Mouse (Mus musculus) liver, adult 2 months (tissue): ENCODE measurements around the gene Rpl35a. TPM values are rescaled to one million over a fixed set of nuclear protein-coding genes. Genes with fewer than 3 reads are reported as not detected.

Source experiments
- DNase-seq: peaks from one replicate; pipeline ENCODE4 v3.0.0-alpha.2; 2011; ENCODE audit warnings: low read depth, low spot score; ENCODE audit errors: extremely low read depth
- H3K27ac ChIP-seq: fragments of 200-500 bp; replicated peaks from 2 replicates; pipeline ENCODE4 v1.5.1; 2012; ENCODE audit warnings: low read depth, mild to moderate bottlenecking, control low read depth, inconsistent platforms, low read length; ENCODE audit not compliant: insufficient read depth
- H3K27me3 ChIP-seq: fragments of 200-500 bp; 2 replicates; pipeline ENCODE4 v1.6.1; 2012; ENCODE audit warnings: mild to moderate bottlenecking, moderate library complexity, low read length, inconsistent platforms; ENCODE audit not compliant: control insufficient read depth, insufficient read depth
- H3K36me3 ChIP-seq: fragments of 200-500 bp; 2 replicates; pipeline ENCODE4 v1.6.1; 2012; ENCODE audit warnings: low read length, inconsistent platforms; ENCODE audit not compliant: control insufficient read depth, insufficient read depth
- H3K4me1 ChIP-seq: fragments of 200-500 bp; 2 replicates; pipeline ENCODE4 v1.6.1; 2011; ENCODE audit warnings: low read length; ENCODE audit not compliant: control insufficient read depth, insufficient read depth
- H3K4me3 ChIP-seq: fragments of 200-500 bp; 2 replicates; pipeline ENCODE4 v1.5.1; 2011; ENCODE audit warnings: low read depth, mild to moderate bottlenecking, control low read depth, low read length, moderate library complexity; ENCODE audit not compliant: insufficient read depth
- H3K79me2 ChIP-seq: fragments of 200-500 bp; 2 replicates; pipeline ENCODE4 v1.6.1; 2012; ENCODE audit warnings: inconsistent platforms, mild to moderate bottlenecking, low read length, moderate library complexity; ENCODE audit not compliant: control insufficient read depth, insufficient read depth
- H3K9ac ChIP-seq: fragments of 200-500 bp; 2 replicates; pipeline ENCODE4 v1.6.1; 2012; ENCODE audit warnings: low read depth, mild to moderate bottlenecking, control low read depth, inconsistent platforms, low read length
- CTCF ChIP-seq: fragments of 200-500 bp; IDR thresholded peaks from 2 replicates; pipeline ENCODE4 v1.5.1; 2011; ENCODE audit warnings: low read depth, low read length, control low read depth
- POLR2A ChIP-seq: fragments of 200-500 bp; IDR thresholded peaks from 2 replicates; pipeline ENCODE4 v1.6.1; 2011; ENCODE audit warnings: low read length, control low read depth; ENCODE audit not compliant: insufficient read depth; ENCODE audit errors: extremely low read depth
- WGBS: fragments of 180-500 bp; shearing (Covaris S2); methylation state at CpG from one replicate; pipeline ENCODE4 v1.1.7; 2018; 5-methylcytosine and 5-hydroxymethylcytosine counted together
- polyA plus RNA-seq: library from polyadenylated mRNA; depleted of rRNA; stranded (reverse); fragments of >200 nt; gene quantifications from 2 replicates; pipeline ENCODE4 v1.2.3, GENCODE M21; 2012; rRNA removed
- total RNA-seq: library from RNA; depleted of rRNA; stranded (reverse); fragments of >200 nt; gene quantifications from 2 replicates; pipeline ENCODE4 v1.2.3, GENCODE M21; 2014; rRNA removed

Rpl35a gene
- total and polyA plus RNA-seq, 2 experiments = 111 to 805 TPM

- no peaks in the 10 kb centered on the region for H3K79me2 ChIP-seq
- peak; percentile 87 for DNase-seq
- TF ChIP-seq POLR2A (no peak), CTCF (no peak)
- no peak overlapping the region for H3K9ac ChIP-seq
- H3K27ac ChIP-seq = no peak overlapping the region
- no peaks in the 10 kb centered on the region for H3K27me3 ChIP-seq
- no peaks in the 10 kb centered on the region; the same call in 1 of the 2 replicates for H3K4me1 ChIP-seq
- H3K4me3 ChIP-seq = no peak overlapping the region
- H3K36me3 ChIP-seq = peaks cover 5% of the 10 kb centered on the region
- 25% methylated on average over 8 of the region's 8 CpGs for WGBS
Observed at GRCm38 (mm10) chr16:33085666-33086065, 29.4 kb downstream of the Rpl35a start.

Other genes starting within 250 kb of the Rpl35a start
- gene Smbd1, start 246.0 kb upstream of the Rpl35a start, total RNA-seq = not detected in 2 replicates
- gene Smbd1, start 246.0 kb upstream of the Rpl35a start, polyA plus RNA-seq = not detected in 2 replicates
- gene Fyttd1, start 179.0 kb upstream of the Rpl35a start, total RNA-seq = 20.6 and 21.4 TPM in 2 replicates
- 4.7 and 5.3 TPM in 2 replicates for gene Fyttd1, start 179.0 kb upstream of the Rpl35a start, polyA plus RNA-seq
- 12.6 and 16.8 TPM in 2 replicates for gene Rubcn, start 178.7 kb upstream of the Rpl35a start, total RNA-seq
- 15.0 and 17.0 TPM in 2 replicates for gene Rubcn, start 178.7 kb upstream of the Rpl35a start, polyA plus RNA-seq
- 9.8 and 11.3 TPM in 2 replicates for gene Lrch3, start 142.4 kb upstream of the Rpl35a start, total RNA-seq
- 3.7 and 5.3 TPM in 2 replicates for gene Lrch3, start 142.4 kb upstream of the Rpl35a start, polyA plus RNA-seq
- gene Iqcg, start 235 bp upstream of the Rpl35a start, total RNA-seq = 0.54 and 1.0 TPM in 2 replicates
- gene Iqcg, start 235 bp upstream of the Rpl35a start, polyA plus RNA-seq = 0.55 TPM in 2 replicates
- 1.4 and 1.8 TPM in 2 replicates for gene Lmln, start 6.1 kb downstream of the Rpl35a start, total RNA-seq
- 0.78 and 0.81 TPM in 2 replicates for gene Lmln, start 6.1 kb downstream of the Rpl35a start, polyA plus RNA-seq
- gene Osbpl11, start 128.6 kb downstream of the Rpl35a start, total RNA-seq = 9.8 and 9.9 TPM in 2 replicates
- 6.3 TPM in 2 replicates for gene Osbpl11, start 128.6 kb downstream of the Rpl35a start, polyA plus RNA-seq
- 26.4 and 28.9 TPM in 2 replicates for gene Snx4, start 195.0 kb downstream of the Rpl35a start, total RNA-seq
- 5.8 and 6.0 TPM in 2 replicates for gene Snx4, start 195.0 kb downstream of the Rpl35a start, polyA plus RNA-seq